ENCODE assay signal across 15 mouse cellular contexts in the genomic region with DNA sequence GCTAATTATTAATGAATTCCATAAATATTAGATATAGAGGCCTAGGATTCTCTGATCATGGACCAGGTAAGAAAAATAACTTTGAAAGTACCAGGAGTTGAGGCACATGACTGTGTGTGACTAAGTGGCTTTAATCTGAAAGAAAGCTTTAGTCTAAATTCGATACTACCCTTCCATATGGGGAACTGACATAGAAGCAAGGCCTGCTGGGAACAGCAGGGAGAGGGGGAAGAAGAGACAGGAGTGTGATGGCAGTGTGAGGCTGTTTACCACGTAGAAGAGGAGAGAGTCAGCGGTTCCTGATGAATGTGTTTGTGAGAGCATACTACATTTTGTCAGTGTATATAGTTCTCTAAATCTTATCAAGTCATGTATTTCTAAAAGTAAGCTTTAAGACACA.
"Had no signal": no experiment of that assay in that cellular context is flagged by ENCODE, and none has a peak within 500 bp of the region (broad histone marks: within the 10 kb centered on the region; RNA-seq: fewer than 3 reads in every experiment).

No protein-coding gene starts in this region.

- DNase-seq: retina, postnatal 1 day; right cerebral cortex, postnatal 14 days; right cerebral cortex, postnatal 25 days; spleen, adult 18-20 months; thymus, adult 18-20 months; thymus, adult 2 months; thymus, postnatal 14 days; thymus, postnatal 25 days; thymus, postnatal 36 days; thymus, postnatal 4 days had no signal

- H3K27ac ChIP-seq: neural tube, embryonic 12.5 days; neural tube, embryonic 13.5 days; neural tube, embryonic 15.5 days; stomach, embryonic 15.5 days; stomach, postnatal 0 days had no signal

- H3K4me3 ChIP-seq: neural tube, embryonic 12.5 days; neural tube, embryonic 13.5 days; neural tube, embryonic 15.5 days; stomach, embryonic 15.5 days had no signal
